Mouse (Mus musculus) lung, postnatal 0 days (tissue): Measurements from ENCODE around the gene Sptlc2.

ENCODE experiments used
- CTCF ChIP-seq: IDR thresholded peaks from 2 replicates; pipeline ENCODE4 v1.5.1; 2016; ENCODE audit warnings: antibody characterized with exemption, mild to moderate bottlenecking
- EP300 ChIP-seq: IDR thresholded peaks from 2 replicates; pipeline ENCODE4 v1.6.1; 2016; ENCODE audit warnings: antibody characterized with exemption, mild to moderate bottlenecking, control low read depth

- TF ChIP-seq CTCF = no peak
- TF ChIP-seq EP300 = no peak
Measured at GRCm38 (mm10) chr12:87389231-87389630, 1.1 kb upstream of the Sptlc2 start.
